Mouse (Mus musculus): Measurements from ENCODE around the gene Fam83g.

Gene Fam83g

GRCm38 (mm10) chr11:61719387-61719786 is 35.5 kb downstream of the Fam83g start:
- no peak for DNase-seq (ENCODE audit: low spot score)

GRCm38 (mm10) chr11:61719826-61720225 is 35.9 kb downstream of the Fam83g start:
- DNase-seq (ENCODE audit: low spot score), result no peak

- no peak for DNase-seq (ENCODE audit: low spot score)
Observed at GRCm38 (mm10) chr11:61720636-61721035, 36.7 kb downstream of the Fam83g start, which contains the start of gene Slc5a10. Gene Slc5a10 (minus strand): TSS chr11:61720826.

- DNase-seq (ENCODE audit: low spot score), result no peak
Observed at GRCm38 (mm10) chr11:61722077-61722476, 38.2 kb downstream of the Fam83g start.

GRCm38 (mm10) chr11:61728037-61728436 is 44.1 kb downstream of the Fam83g start:
- DNase-seq (ENCODE audit: low spot score), result no peak

- no peak for DNase-seq (ENCODE audit: low spot score)
Observed at GRCm38 (mm10) chr11:61732672-61733071, 48.8 kb downstream of the Fam83g start.

- DNase-seq (ENCODE audit: low spot score), result no peak
Observed at GRCm38 (mm10) chr11:61737290-61737689, 53.4 kb downstream of the Fam83g start.

GRCm38 (mm10) chr11:61740500-61740899 is 56.6 kb downstream of the Fam83g start:
- DNase-seq (ENCODE audit: low spot score), result no peak

- no peak for DNase-seq (ENCODE audit: low spot score)
Observed at GRCm38 (mm10) chr11:61743768-61744167, 59.9 kb downstream of the Fam83g start.

GRCm38 (mm10) chr11:61744460-61744859 is 60.6 kb downstream of the Fam83g start:
- no peak for DNase-seq (ENCODE audit: low spot score)

GRCm38 (mm10) chr11:61745781-61746180 is 61.9 kb downstream of the Fam83g start:
- no peak for DNase-seq (ENCODE audit: low spot score)

- DNase-seq (ENCODE audit: low spot score), result no peak
Observed at GRCm38 (mm10) chr11:61747161-61747560, 63.3 kb downstream of the Fam83g start.

GRCm38 (mm10) chr11:61751612-61752011 is 67.7 kb downstream of the Fam83g start:
- DNase-seq (ENCODE audit: low spot score), result no peak

- no peak for DNase-seq (ENCODE audit: low spot score)
Observed at GRCm38 (mm10) chr11:61757151-61757550, 73.3 kb downstream of the Fam83g start.
